Mouse (Mus musculus): ENCODE results near the gene Lrp2. TPM values are rescaled to one million over a fixed set of nuclear protein-coding genes. Genes with fewer than 3 reads are reported as not detected.
A peak's percentile ranks its signal among the peaks of the same experiment; 100 is the strongest.

Lrp2 gene
- 1 to 10 TPM in 1 of 2 experiments, under 1 TPM in 1; 0.59 to 1.0 TPM for total RNA-seq (2021)
- long read RNA-seq, experiment 1, partial matches to known transcripts, result 1 of 1 reads
- long read RNA-seq, experiment 1, other reads (novel, unspliced or antisense), result 0 of 1 reads
- long read RNA-seq, experiment 2, result 0 reads

DNA sequence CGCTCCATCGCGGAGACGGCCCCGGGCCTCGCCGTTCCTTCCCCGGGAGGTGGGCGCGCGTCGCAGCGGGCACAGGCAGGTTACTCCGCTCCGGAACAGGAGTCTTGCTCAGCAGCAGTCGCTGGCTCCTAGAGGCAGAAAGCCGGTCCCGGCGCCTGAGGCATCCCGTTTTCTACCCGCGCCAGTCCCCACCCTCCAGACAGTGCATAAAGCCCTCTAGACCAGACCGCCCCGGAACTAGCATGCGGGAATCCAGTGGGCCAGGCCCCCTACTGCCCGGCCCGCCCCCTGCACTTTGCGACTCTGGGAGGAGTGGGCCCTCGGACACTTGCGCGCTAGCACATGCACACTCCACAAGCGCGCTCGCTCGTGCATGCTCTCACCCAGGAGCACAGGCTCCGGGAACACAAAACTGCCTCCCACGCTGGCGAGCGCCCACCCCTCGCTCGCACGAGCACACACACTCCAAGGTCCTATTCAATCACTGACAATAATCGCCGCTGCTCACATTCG lies at the start of gene Lrp2:
TSS of gene Lrp2 (minus strand) at position 180 of the 513 bp plus-strand sequence.
- TF ChIP-seq CTCF (conservative IDR thresholded peaks at IDR 0.05), result no peak
- DNase-seq (ENCODE audit: low spot score in 2 of 2), result peak in 1 of 2 experiments; percentile 2
- H3K4me3 ChIP-seq, result peak within 1 kb of the TSS; percentile 58
- H3K27ac ChIP-seq, result no peak within 1 kb of the TSS

GRCm38 (mm10) chr2:69635064-69635701 lies 49.3 kb upstream of the Lrp2 start:
- Histone ChIP-seq H3K4me3 (peak overlapping the region; percentile 38), H3K27ac (no peak overlapping the region)
- peak; percentile 85 for TF ChIP-seq CTCF (conservative IDR thresholded peaks at IDR 0.05)
- peak; percentile 7 to 56 for DNase-seq (ENCODE audit: low spot score in 2 of 2)

- no peak for DNase-seq (ENCODE audit: low spot score in 2 of 2)
- no peak overlapping the region for H3K27ac ChIP-seq
- no peak overlapping the region for H3K4me3 ChIP-seq
- peak; percentile 67 for TF ChIP-seq CTCF (conservative IDR thresholded peaks at IDR 0.05)
Observed at GRCm38 (mm10) chr2:69631449-69631848, 45.6 kb upstream of the Lrp2 start.

DNA sequence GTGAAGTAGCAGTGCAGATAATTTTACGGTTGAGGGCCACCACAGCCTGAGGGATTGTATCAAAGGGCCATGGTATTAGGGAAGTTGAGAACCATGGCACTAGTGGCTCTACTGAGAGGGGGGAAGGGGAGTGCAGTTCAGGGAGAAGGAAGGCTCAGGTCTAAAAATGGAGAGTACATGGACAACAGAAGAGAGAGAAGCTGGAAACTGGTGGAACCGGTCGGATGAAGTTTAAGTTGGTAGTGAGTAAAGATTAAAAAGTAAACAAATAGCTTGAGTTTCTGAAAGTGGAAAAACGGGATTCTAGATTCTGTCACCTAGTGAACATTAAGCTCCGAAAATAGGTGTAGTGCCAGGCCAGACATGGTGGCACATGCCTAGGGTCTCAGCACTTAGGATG lies 44.9 kb upstream of the Lrp2 start:
- no peak for TF ChIP-seq CTCF (conservative IDR thresholded peaks at IDR 0.05)
- H3K4me3 ChIP-seq, result no peak overlapping the region
- DNase-seq (ENCODE audit: low spot score in 2 of 2), result no peak
- H3K27ac ChIP-seq, result no peak overlapping the region

DNA sequence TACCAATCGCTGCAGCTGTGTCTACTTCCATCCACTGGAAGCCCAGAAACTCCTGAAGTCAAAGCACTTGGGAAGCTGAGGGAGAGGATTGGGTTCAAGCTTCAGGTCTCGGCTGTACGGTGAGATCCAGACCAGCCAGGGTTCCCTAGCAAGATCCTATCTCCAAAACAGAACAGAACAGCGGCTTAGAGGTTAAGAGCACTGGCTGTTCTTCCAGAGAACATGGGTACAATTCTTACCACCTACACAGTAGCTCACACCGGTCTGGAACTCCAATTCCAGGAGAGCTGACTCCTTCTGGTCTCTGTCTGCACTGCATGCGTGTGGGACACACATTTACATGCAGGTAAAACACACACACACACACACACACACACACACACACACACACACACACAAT lies 44.0 kb upstream of the Lrp2 start:
- Histone ChIP-seq H3K4me3 (no peak overlapping the region), H3K27ac (no peak overlapping the region)
- no peak for DNase-seq (ENCODE audit: low spot score in 2 of 2)
- TF ChIP-seq CTCF (conservative IDR thresholded peaks at IDR 0.05), result no peak

- H3K27ac ChIP-seq, result no peak overlapping the region
- TF ChIP-seq CTCF (conservative IDR thresholded peaks at IDR 0.05), result no peak
- DNase-seq (ENCODE audit: low spot score in 2 of 2), result no peak
Observed at GRCm38 (mm10) chr2:69629215-69629614, 43.4 kb upstream of the Lrp2 start.

GRCm38 (mm10) chr2:69619286-69619685 lies 33.4 kb upstream of the Lrp2 start:
- DNase-seq (ENCODE audit: low spot score in 2 of 2), result no peak
- Histone ChIP-seq H3K27ac (no peak overlapping the region), H3K4me3 (no peak overlapping the region)
- peak; percentile 17; the same call in 1 of the 2 replicates for TF ChIP-seq CTCF (conservative IDR thresholded peaks at IDR 0.05)

More at GRCm38 (mm10) chr2:69629215-69629614, 43.4 kb upstream of the Lrp2 start:
- no peak overlapping the region; the same call in 1 of the 2 replicates for H3K4me3 ChIP-seq

DNA sequence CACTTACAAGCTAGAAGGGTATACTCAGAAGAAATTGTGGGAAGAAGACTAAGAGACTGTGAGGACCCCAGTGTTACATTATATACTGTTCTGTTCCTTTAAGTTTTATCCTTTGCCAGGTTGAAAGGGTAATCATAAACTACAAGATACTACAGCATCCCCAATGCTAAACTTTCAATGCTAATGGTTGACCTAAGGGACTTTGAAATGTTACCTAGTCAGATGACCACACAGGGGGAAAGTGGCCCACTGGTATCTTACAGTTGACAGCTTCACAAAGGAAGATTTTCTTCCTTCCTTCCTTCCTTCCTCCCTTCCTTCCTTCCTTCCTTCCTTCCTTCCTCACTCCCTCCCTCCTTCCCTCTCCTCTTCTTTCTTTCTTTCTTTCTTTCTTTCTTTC lies 32.5 kb upstream of the Lrp2 start:
- no peak overlapping the region for H3K27ac ChIP-seq
- no peak for TF ChIP-seq CTCF (conservative IDR thresholded peaks at IDR 0.05)
- no peak for DNase-seq (ENCODE audit: low spot score in 2 of 2)
- H3K4me3 ChIP-seq, result no peak overlapping the region

DNA sequence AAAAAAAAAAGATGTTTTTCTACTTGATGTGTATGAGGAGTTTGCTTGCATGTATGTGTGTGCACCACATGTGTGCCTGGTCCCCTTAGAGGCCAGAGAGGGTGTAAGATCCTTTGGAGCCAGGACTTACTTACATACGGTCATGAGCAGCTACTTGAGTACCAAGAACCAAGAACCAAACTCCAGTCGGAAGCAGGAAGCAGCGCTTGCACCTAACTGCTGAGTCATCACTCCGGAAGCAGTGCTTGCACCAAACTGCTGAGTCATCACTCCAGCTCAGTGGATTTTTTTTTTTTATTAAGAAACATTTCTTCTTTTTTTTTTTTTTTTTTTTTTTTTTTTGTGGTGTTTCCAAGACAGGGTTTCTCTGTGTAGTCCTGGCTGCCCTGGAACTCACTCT lies 27.4 kb upstream of the Lrp2 start:
- DNase-seq (ENCODE audit: low spot score in 2 of 2), result no peak
- no peak for TF ChIP-seq CTCF (conservative IDR thresholded peaks at IDR 0.05)
- H3K27ac ChIP-seq, result no peak overlapping the region
- no peak overlapping the region for H3K4me3 ChIP-seq

DNA sequence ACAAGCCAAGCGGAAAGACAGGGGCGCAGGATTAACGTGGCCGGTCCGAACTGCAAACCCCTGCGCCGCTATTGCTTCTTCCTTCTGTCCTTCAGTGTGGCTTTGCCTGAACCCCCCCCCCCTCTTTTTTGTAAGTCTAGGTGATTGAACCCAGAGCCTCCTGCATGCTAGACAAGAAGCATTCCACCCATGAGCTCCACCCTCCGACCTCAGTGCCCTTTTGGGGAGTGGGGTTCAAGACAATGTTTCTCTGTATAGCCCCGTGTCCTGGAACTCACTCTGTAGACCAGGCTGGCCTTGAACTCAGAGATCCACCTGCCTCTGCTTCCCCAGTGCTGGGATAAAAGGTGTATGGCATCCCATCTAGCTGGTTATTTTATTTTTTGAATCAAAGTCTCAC lies 26.9 kb upstream of the Lrp2 start:
- Histone ChIP-seq H3K27ac (no peak overlapping the region), H3K4me3 (no peak overlapping the region)
- no peak for TF ChIP-seq CTCF (conservative IDR thresholded peaks at IDR 0.05)
- no peak for DNase-seq (ENCODE audit: low spot score in 2 of 2)

- no peak for DNase-seq (ENCODE audit: low spot score in 2 of 2)
- no peak for TF ChIP-seq CTCF (conservative IDR thresholded peaks at IDR 0.05)
Observed at GRCm38 (mm10) chr2:69612237-69612636, 26.4 kb upstream of the Lrp2 start.

DNA sequence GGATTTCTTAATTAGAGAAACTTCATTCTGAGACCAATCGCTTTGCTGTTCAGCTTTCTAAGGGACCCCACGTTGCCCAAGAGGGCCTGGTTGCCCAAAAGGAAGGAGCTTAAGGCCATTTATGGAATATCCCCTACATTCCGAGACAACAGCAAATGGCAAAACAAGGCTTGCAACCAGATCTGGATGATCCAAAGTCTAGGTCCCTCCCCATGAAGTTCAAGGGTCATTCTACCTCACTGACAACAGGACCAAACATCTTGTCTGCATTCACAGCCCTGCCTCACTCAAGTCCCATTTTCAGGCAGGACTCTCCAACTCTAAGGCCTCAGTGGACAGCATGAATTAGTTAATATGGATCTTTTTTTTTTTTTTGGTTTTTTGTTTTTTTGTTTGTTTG lies 20.8 kb upstream of the Lrp2 start:
- H3K4me3 ChIP-seq, result no peak overlapping the region
- H3K27ac ChIP-seq, result no peak overlapping the region
- TF ChIP-seq CTCF (conservative IDR thresholded peaks at IDR 0.05), result no peak
- no peak for DNase-seq (ENCODE audit: low spot score in 2 of 2)

More at GRCm38 (mm10) chr2:69612237-69612636, 26.4 kb upstream of the Lrp2 start:
- Histone ChIP-seq H3K27ac (no peak overlapping the region), H3K4me3 (no peak overlapping the region)

DNA sequence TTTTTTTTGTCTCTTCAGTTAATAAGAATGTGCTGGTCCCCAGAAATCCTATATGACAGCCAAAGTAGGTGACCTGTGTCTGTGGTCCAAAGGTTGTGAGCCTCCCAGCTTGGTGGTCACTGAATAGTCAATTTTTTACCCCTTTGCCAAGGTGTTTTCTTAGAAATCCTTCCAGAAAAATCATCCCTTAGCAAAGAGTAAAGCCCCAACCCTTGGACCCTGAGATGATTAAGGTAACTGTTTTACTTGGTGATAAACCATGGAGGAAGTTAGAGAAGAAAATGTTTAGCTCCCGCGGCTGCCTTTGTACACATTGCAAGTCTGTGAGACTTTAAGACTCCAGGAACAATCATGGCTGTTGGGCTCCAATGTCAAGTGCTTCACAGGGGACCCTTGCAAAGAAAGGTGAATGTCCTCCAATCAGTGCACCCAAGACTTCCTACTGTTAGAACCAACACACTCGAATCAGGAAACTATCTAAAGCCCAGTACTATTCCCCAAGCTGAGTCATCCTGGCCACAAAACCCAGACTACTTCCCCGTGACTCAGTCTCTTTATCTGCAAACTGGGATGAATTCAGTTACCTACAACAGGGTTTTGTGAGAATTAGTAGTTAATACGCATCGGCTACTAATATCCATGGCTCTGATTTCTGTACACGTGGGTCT lies 18.0 kb upstream of the Lrp2 start:
- H3K27ac ChIP-seq, result no peak overlapping the region
- no peak for TF ChIP-seq CTCF (conservative IDR thresholded peaks at IDR 0.05)
- DNase-seq (ENCODE audit: low spot score in 2 of 2), result no peak
- H3K4me3 ChIP-seq, result no peak overlapping the region
